Comparison of ENCODE assay signal across 15 mouse cellular contexts in the genomic region with DNA sequence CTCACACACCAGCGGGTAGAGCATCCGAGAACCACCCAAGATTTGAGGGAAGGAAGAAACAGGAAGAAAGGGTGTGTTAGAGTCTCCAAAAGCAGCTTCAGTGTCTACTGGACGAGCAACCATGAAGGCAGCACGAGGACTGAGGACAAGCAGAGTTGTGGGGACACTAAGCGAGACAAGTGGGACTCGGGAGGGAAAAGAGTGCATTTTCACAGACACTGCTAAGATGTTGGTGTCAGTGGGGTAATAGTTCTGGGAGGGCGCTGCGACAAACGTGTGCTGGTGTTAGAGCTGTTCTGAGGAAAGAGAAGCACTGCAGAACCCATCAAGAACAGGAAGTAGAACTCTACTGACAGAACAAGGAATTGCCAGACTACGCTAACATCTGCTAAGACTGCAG. TPM values are rescaled to one million over a fixed set of nuclear protein-coding genes. Genes with fewer than 3 reads are reported as not detected.
DNase-seq lines count a peak whose midpoint lies in the region; ATAC-seq lines count a peak whose summit lies in the region.
"Had no signal": no experiment of that assay in that cellular context is flagged by ENCODE, and none has a peak within 500 bp of the region (broad histone marks: within the 10 kb centered on the region; RNA-seq: fewer than 3 reads in every experiment).

No protein-coding gene starts in this region.

- H3K4me2 ChIP-seq in liver, embryonic 11.5 days: no peak overlapping the region
- no peak overlapping the region for H3K4me2 ChIP-seq in heart, embryonic 13.5 days
- H3K4me2 ChIP-seq: midbrain, embryonic 12.5 days had no signal

- peak overlapping the region; percentile 38; the same call in 1 of the 2 replicates for H3K27ac ChIP-seq in liver, embryonic 11.5 days (ENCODE audit: low read depth, low read length)
- peak overlapping the region; percentile 78 for H3K27ac ChIP-seq in heart, embryonic 13.5 days (replicated peaks)
- H3K27ac ChIP-seq: midbrain, embryonic 12.5 days had no signal

- H3K9ac ChIP-seq in liver, embryonic 11.5 days (ENCODE audit: low read depth, low read length): no peak overlapping the region
- H3K9ac ChIP-seq in heart, embryonic 13.5 days: no peak overlapping the region
- H3K9ac ChIP-seq: midbrain, embryonic 12.5 days had no signal

- no peaks in the 10 kb centered on the region for H3K9me3 ChIP-seq in liver, embryonic 11.5 days (ENCODE audit: control insufficient read depth, low read length)
- H3K9me3 ChIP-seq in heart, embryonic 13.5 days: no peaks in the 10 kb centered on the region
- H3K9me3 ChIP-seq: midbrain, embryonic 12.5 days had no signal

- 81% methylated on average over 10 of the region's 10 CpGs for WGBS in liver, embryonic 11.5 days
- 87% methylated on average over 10 of the region's 10 CpGs for WGBS in heart, embryonic 13.5 days

- H3K36me3 ChIP-seq in liver, embryonic 11.5 days (ENCODE audit: control insufficient read depth, insufficient read depth, low read length): peaks cover 27% of the 10 kb centered on the region
- peaks cover 89% of the 10 kb centered on the region for H3K36me3 ChIP-seq in heart, embryonic 13.5 days

- no peaks in the 10 kb centered on the region for H3K4me1 ChIP-seq in liver, embryonic 11.5 days (replicated peaks; ENCODE audit: control insufficient read depth, insufficient read depth, low read length)
- no peaks in the 10 kb centered on the region for H3K4me1 ChIP-seq in heart, embryonic 13.5 days
- H3K4me1 ChIP-seq: midbrain, embryonic 12.5 days had no signal

- no peak for ATAC-seq in liver, embryonic 11.5 days (replicated peaks; ENCODE audit: low FRiP score)
- ATAC-seq in heart, embryonic 13.5 days (ENCODE audit: extremely low read depth, insufficient number of reproducible peaks, low FRiP score, low TSS enrichment): no peak
- peak; percentile 31; the same call in 1 of the 2 replicates for ATAC-seq in megakaryocyte, adult 5-6 weeks (ENCODE audit: poor library complexity, severe bottlenecking)
- ATAC-seq: forebrain, embryonic 16.5 days had no signal

- H3K27me3 ChIP-seq in liver, embryonic 11.5 days (replicated peaks; ENCODE audit: control insufficient read depth, insufficient read depth, low read length): no peaks in the 10 kb centered on the region
- H3K27me3 ChIP-seq in heart, embryonic 13.5 days (replicated peaks): no peaks in the 10 kb centered on the region
- H3K27me3 ChIP-seq: midbrain, embryonic 12.5 days had no signal

- H3K4me3 ChIP-seq in liver, embryonic 11.5 days (ENCODE audit: low read depth, low read length): no peak overlapping the region
- H3K4me3 ChIP-seq in heart, embryonic 13.5 days: no peak overlapping the region
- H3K4me3 ChIP-seq: midbrain, embryonic 12.5 days had no signal

- intact Hi-C loops in heart, postnatal 14 days (cut with DNase I): loop anchor here (5.0 kb wide), 1 partner anchor 33 kb away; a partner anchor contains a TSS

- DNase-seq in heart, adult 18-20 months: peak; percentile 30 to 42
- DNase-seq in heart, postnatal 14 days: no peak
- DNase-seq in liver, embryonic 11.5 days (ENCODE audit: low spot score): no peak
- no peak for DNase-seq in liver
- DNase-seq in urinary bladder, adult 2 months (ENCODE audit: low spot score): no peak
- no peak for DNase-seq in thymus, postnatal 4 days
- DNase-seq: cerebellum, adult 2 months; gastrocnemius, postnatal 25 days; kidney, postnatal 14 days; layer of hippocampus, postnatal 36 days; lung, postnatal 10 days had no signal

RNA-seq across cellular contexts. Expression of a gene that starts 32.6 kb away (rescaled TPM):
- 10 to 100 TPM; 31.8 to 33.6 TPM for total RNA-seq in heart, adult 18-20 months (2021)
- total RNA-seq in heart, postnatal 14 days (2021): 10 to 100 TPM; 33.1 to 39.1 TPM
- polyA plus RNA-seq in liver, embryonic 11.5 days (2014; fragmentation: Nextera tagmentation; extraction: Ambion mirVana): 17.5 and 18.0 TPM in 2 replicates
- polyA plus RNA-seq in heart, embryonic 13.5 days (2015; fragmentation: Nextera tagmentation; extraction: Ambion mirVana): 15.4 and 15.6 TPM in 2 replicates
- 40.7 and 43.1 TPM in 2 replicates for total RNA-seq in megakaryocyte, adult 5-6 weeks (2015)
- total RNA-seq in megakaryocyte, adult 5-6 weeks (2017): 37.2 and 53.1 TPM in 2 replicates
- 12.3 and 12.4 TPM in 2 replicates for polyA plus RNA-seq in urinary bladder, adult 2 months (2012; rRNA removed)

RNA-seq across cellular contexts. Expression of a gene that starts 46.2 kb away (rescaled TPM):
- 1 to 10 TPM; 4.8 to 5.8 TPM for total RNA-seq in heart, adult 18-20 months (2021)
- total RNA-seq in heart, postnatal 14 days (2021): 1 to 10 TPM; 5.7 to 6.5 TPM
- polyA plus RNA-seq in liver, embryonic 11.5 days (2014; fragmentation: Nextera tagmentation; extraction: Ambion mirVana): 91.0 and 108 TPM in 2 replicates
- polyA plus RNA-seq in heart, embryonic 13.5 days (2015; fragmentation: Nextera tagmentation; extraction: Ambion mirVana): 44.6 and 48.7 TPM in 2 replicates
- total RNA-seq in megakaryocyte, adult 5-6 weeks (2015): 26.1 and 30.5 TPM in 2 replicates
- 26.5 and 32.9 TPM in 2 replicates for total RNA-seq in megakaryocyte, adult 5-6 weeks (2017)
- 20.1 and 31.3 TPM in 2 replicates for polyA plus RNA-seq in urinary bladder, adult 2 months (2012; rRNA removed)

Comparison
In these comparisons a context has a peak if more than half of its experiments do, and no peak if none do; other contexts are left out.
1. DNase-seq: peak in heart, adult 18-20 months (2 of 2); none in heart, postnatal 14 days (0 of 2), liver, embryonic 11.5 days (single experiment), liver (single experiment), urinary bladder, adult 2 months (single experiment) and thymus, postnatal 4 days (single experiment).